Mouse (Mus musculus) stomach, embryonic 15.5 days (tissue): ENCODE measurements around the gene Ncaph2. TPM values are rescaled to one million over a fixed set of nuclear protein-coding genes. Genes with fewer than 3 reads are reported as not detected.

Source experiments
- ATAC-seq: fragments of 200-750 bp; cut with Nextera tagmentation; 2 replicates; pipeline ENCODE4 v1.8.0; 2017; ENCODE audit warnings: low read depth, moderate number of reproducible peaks, moderate TSS enrichment; ENCODE audit not compliant: insufficient read depth, low FRiP score
- H3K27ac ChIP-seq: fragments of 300-500 bp; sonication (generic); 2 replicates; pipeline ENCODE4 v1.5.1; 2015; ENCODE audit warnings: mild to moderate bottlenecking, inconsistent platforms
- H3K27me3 ChIP-seq: fragments of 300-500 bp; sonication (generic); replicated peaks from 2 replicates; pipeline ENCODE4 v1.6.1; 2015; ENCODE audit warnings: inconsistent platforms
- H3K36me3 ChIP-seq: fragments of 300-500 bp; sonication (generic); 2 replicates; pipeline ENCODE4 v1.6.1; 2015; ENCODE audit warnings: inconsistent platforms
- H3K4me1 ChIP-seq: fragments of 300-500 bp; sonication (generic); 2 replicates; pipeline ENCODE4 v1.6.1; 2015; ENCODE audit warnings: inconsistent platforms
- H3K4me2 ChIP-seq: fragments of 300-500 bp; sonication (generic); 2 replicates; pipeline ENCODE4 v1.6.1; 2015; ENCODE audit warnings: mild to moderate bottlenecking, inconsistent platforms
- H3K4me3 ChIP-seq: fragments of 300-500 bp; sonication (generic); replicated peaks from 2 replicates; pipeline ENCODE4 v1.5.1; 2015; ENCODE audit warnings: inconsistent platforms
- H3K9ac ChIP-seq: fragments of 300-500 bp; sonication (generic); 2 replicates; pipeline ENCODE4 v1.6.1; 2015; ENCODE audit warnings: inconsistent platforms
- H3K9me3 ChIP-seq: fragments of 300-500 bp; sonication (generic); 2 replicates; pipeline ENCODE4 v1.6.1; 2016; ENCODE audit warnings: inconsistent platforms
- WGBS: fragments of 180-500 bp; shearing (Covaris S2); methylation state at CpG from one replicate; pipeline ENCODE4 v1.1.7; 2015; 5-methylcytosine and 5-hydroxymethylcytosine counted together
- microRNA-seq: library from miRNA; unstranded; fragments of <30 nt; microRNA quantifications from one replicate; pipeline ENCODE4, GENCODE M21; 2016
- polyA plus RNA-seq: library from polyadenylated mRNA; unstranded; fragments of >200 nt; fragmentation: Nextera tagmentation; extraction: Ambion mirVana; gene quantifications from 2 replicates; pipeline ENCODE4 v1.2.1, GENCODE M21; 2015

The Ncaph2 gene
- polyA plus RNA-seq, 1 experiment from 2014 or later = 141 TPM

DNA sequence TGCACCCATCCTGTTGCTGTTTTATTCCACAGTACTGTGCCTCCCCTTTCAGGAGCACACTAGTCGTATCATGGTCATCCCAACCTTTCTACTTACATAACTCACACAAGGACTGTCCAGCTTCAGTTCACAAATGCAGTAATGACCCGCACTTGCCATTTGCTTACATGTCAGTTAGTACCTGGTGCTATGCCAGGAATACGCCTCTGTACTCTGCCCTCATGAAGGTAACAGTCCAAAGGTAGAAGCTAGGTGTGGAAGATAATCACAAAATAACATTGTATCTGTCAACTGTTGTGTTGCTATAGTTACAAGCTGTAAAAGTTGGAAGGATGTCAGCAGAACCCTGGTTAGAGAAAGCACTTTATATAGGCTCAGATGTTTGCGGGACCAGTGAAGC, 41.4 kb downstream of the Ncaph2 start:
- Histone ChIP-seq H3K9ac (no peak overlapping the region), H3K36me3 (no peaks in the 10 kb centered on the region), H3K27me3 (no peaks in the 10 kb centered on the region), H3K4me3 (no peak overlapping the region), H3K27ac (no peak overlapping the region), H3K4me2 (no peak overlapping the region), H3K4me1 (no peaks in the 10 kb centered on the region), H3K9me3 (no peaks in the 10 kb centered on the region)
- WGBS = 80% methylated on average over 4 of the region's 4 CpGs
- no peak for ATAC-seq

DNA sequence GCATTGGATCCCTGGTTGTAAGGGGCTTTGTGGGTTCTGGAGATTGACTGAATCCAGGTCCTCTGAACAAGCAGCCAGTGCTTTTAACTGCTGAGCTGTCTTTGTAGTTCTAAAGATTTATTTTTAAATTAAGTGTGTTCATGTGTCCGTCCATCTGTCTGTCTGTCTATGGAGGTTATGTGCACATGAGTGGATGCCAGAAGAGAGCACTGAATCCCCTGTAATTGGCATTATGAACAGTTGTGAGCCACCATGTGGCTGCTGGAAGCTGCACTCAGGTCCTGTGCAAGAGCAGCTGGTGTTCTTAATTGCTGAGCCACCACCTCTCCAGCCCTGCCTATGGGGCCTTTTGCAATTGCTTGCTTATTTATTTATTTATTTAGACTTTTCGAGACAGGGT, 42.6 kb downstream of the Ncaph2 start:
- Histone ChIP-seq H3K27ac (no peak overlapping the region), H3K4me2 (no peak overlapping the region), H3K9me3 (no peaks in the 10 kb centered on the region), H3K36me3 (no peaks in the 10 kb centered on the region), H3K9ac (no peak overlapping the region), H3K4me1 (no peaks in the 10 kb centered on the region), H3K27me3 (no peaks in the 10 kb centered on the region), H3K4me3 (no peak overlapping the region)
- WGBS = 82% methylated on average over 2 of the region's 2 CpGs
- no peak for ATAC-seq

DNA sequence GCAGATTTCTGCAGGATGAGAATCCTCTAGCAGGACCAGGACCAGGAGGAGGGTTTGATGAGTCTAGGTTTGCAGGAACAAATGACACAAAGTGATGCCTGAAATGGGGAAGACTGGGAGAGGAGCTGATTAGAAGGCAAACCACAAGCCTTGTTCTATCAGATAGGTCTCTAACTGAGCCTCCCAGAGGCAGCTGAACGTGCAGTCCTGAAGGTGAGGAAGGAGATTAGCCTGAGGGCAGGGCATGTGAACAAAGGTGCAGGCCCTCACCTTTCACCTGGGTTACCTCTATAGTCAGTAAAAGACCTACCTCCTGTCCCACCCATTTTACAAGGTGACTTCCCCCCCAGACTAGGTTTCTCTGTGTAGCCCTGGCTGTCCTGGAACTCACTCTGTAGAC, 44.2 kb downstream of the Ncaph2 start:
- ATAC-seq = no peak
- no peaks in the 10 kb centered on the region for H3K36me3 ChIP-seq
- no peaks in the 10 kb centered on the region for H3K27me3 ChIP-seq
- no peaks in the 10 kb centered on the region for H3K9me3 ChIP-seq
- H3K4me2 ChIP-seq = no peak overlapping the region
- WGBS = 43% methylated on average over 1 of the region's 1 CpGs
- H3K27ac ChIP-seq = no peak overlapping the region
- no peaks in the 10 kb centered on the region for H3K4me1 ChIP-seq
- H3K9ac ChIP-seq = no peak overlapping the region
- H3K4me3 ChIP-seq = no peak overlapping the region

DNA sequence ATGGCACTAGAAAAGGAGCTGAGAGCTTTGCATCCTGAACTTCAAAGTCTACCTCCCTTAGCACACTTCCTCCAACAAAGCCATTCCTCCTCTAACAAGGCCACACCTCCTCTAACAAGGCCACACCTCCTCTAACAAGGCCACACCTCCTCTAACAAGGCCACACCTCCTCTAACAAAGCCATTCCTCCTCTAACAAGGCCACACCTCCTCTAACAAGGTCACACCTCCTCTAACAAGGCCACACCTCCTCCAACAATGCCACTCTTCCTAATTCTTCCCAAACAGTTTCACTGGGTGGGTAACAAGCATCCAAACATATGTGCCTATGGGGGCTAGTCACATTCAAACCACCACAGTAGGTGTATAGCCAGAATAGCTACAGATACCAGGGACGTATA, 47.0 kb downstream of the Ncaph2 start:
- no peak overlapping the region for H3K27ac ChIP-seq
- H3K9me3 ChIP-seq = no peaks in the 10 kb centered on the region
- ATAC-seq = no peak
- H3K36me3 ChIP-seq = no peaks in the 10 kb centered on the region
- no peaks in the 10 kb centered on the region for H3K27me3 ChIP-seq
- no peak overlapping the region for H3K9ac ChIP-seq
- no peak overlapping the region for H3K4me2 ChIP-seq
- no peaks in the 10 kb centered on the region for H3K4me1 ChIP-seq
- no peak overlapping the region for H3K4me3 ChIP-seq
- 88% methylated on average over 1 of the region's 1 CpGs for WGBS

DNA sequence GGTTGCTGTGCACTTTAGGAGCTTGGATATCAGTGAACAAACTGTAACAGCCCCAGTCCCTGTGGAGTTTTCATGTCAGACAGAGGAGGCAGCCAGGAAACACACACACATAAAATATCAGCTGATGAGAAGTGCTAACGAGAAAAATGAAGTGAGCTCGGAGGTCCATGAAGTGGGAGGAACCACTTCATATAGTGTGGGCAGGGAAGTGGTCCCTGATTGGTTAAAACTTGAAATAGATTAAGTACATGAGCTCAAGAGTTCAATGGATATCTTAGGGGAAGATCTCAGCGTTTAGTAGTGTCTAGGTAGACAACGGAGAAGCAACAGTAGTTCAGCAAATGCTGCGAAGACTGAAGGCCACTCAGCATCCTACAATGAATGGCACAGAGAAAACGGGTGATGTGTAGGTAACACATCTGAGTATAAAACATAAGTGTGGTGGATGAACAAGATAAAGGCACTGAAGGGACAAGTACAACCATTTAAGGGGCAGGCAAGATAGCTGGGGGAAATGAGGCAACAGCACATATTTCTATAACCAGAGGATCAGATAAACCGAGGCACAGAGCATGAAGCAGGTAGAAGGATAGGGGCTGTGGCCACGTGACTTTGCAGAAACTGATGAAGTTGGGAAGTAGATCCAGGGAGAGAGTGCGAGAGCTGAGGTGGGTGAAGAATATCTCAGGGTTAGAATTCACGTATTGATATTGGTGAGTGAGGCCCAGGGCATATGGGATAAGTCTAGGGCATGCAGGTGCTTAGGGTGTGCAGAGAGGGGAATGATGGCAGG, 49.5 kb downstream of the Ncaph2 start:
- no peak overlapping the region for H3K4me3 ChIP-seq
- H3K9ac ChIP-seq = no peak overlapping the region
- H3K36me3 ChIP-seq = no peaks in the 10 kb centered on the region
- no peak overlapping the region for H3K27ac ChIP-seq
- no peaks in the 10 kb centered on the region for H3K9me3 ChIP-seq
- WGBS = 77% methylated on average over 10 of the region's 10 CpGs
- no peaks in the 10 kb centered on the region for H3K27me3 ChIP-seq
- H3K4me1 ChIP-seq = no peaks in the 10 kb centered on the region
- no peak for ATAC-seq
- no peak overlapping the region for H3K4me2 ChIP-seq

DNA sequence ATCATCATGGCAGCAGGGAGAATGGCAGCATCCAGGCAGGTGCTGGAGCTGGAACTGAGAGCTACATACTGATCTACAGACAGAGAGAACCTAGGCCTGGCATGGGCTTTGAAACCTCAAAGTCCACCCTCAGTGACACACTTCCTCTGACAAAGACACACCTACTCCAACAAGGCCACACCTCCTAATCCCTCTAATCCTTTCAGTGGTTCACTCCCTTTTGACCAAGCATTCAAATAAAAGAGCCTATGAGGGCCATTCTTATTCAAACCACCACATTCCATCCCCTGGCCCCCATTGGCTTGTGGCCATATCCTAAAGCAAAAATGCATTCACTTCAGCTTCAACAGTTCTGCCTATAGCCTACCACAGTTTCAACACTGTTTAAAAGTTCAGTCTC, 51.2 kb downstream of the Ncaph2 start:
- no peaks in the 10 kb centered on the region for H3K27me3 ChIP-seq
- no peaks in the 10 kb centered on the region for H3K9me3 ChIP-seq
- no peaks in the 10 kb centered on the region for H3K4me1 ChIP-seq
- H3K4me2 ChIP-seq = no peak overlapping the region
- H3K36me3 ChIP-seq = no peaks in the 10 kb centered on the region
- no peak for ATAC-seq
- H3K9ac ChIP-seq = no peak overlapping the region
- no peak overlapping the region for H3K4me3 ChIP-seq
- H3K27ac ChIP-seq = no peak overlapping the region

DNA sequence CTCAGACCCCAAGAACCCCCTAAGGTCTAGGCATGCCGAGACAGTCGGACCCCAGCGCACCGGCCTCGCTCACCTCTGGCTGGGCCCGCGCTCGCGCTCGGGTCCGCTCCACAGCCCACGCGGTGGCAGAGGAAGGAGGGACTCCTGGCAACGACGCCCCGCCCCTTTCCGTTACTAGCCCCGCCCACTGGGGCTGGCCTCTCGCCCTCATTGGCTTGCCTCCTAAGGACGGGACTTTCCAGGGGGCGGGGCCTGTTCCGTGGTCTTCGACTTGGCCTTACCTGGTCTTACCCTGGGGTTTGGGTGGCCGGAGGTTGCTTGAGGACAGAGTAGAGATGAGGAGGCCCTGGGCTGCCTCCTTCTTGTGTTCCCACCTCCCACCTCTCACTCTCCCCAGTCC, 54.6 kb downstream of the Ncaph2 start, which contains the start of gene Syce3:
TSS of gene Syce3 (minus strand) at position 386 of the 400 bp plus-strand sequence.
- Histone ChIP-seq H3K4me2 (no peak within 1 kb of the TSS), H3K4me3 (no peak within 1 kb of the TSS), H3K27ac (no peak within 1 kb of the TSS), H3K4me1 (no peaks in the 10 kb centered on the region), H3K36me3 (no peaks in the 10 kb centered on the region), H3K9ac (no peak within 1 kb of the TSS), H3K9me3 (no peaks in the 10 kb centered on the region), H3K27me3 (no peaks in the 10 kb centered on the region)
- 87% methylated on average over 22 of the region's 24 CpGs for WGBS
- ATAC-seq = no peak

DNA sequence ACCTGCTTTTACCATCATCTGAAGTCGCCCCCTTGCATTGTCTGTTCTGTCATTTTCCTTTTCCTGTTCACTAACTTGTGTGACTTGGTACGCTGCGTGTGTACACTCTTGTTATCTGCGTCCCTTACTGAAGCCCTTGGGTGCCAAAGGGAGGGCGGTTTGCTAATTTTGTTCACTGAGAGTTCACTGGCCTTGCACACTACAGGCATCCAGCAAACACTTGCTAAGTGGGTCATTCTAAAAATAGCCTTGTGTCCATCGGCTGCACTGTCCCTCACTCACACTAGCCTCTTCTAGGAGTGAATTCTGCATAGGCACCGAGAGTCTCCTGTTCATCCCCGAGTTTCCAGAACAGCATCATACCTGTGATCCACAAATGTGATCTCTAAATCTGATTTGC, 59.8 kb downstream of the Ncaph2 start:
- no peak for ATAC-seq
- Histone ChIP-seq H3K9me3 (no peaks in the 10 kb centered on the region), H3K36me3 (peaks cover under 1% of the 10 kb centered on the region; the same call in 1 of the 2 replicates), H3K4me3 (no peak overlapping the region), H3K9ac (no peak overlapping the region), H3K27me3 (no peaks in the 10 kb centered on the region), H3K27ac (no peak overlapping the region), H3K4me2 (no peak overlapping the region), H3K4me1 (no peaks in the 10 kb centered on the region)
- WGBS = 85% methylated on average over 8 of the region's 8 CpGs

DNA sequence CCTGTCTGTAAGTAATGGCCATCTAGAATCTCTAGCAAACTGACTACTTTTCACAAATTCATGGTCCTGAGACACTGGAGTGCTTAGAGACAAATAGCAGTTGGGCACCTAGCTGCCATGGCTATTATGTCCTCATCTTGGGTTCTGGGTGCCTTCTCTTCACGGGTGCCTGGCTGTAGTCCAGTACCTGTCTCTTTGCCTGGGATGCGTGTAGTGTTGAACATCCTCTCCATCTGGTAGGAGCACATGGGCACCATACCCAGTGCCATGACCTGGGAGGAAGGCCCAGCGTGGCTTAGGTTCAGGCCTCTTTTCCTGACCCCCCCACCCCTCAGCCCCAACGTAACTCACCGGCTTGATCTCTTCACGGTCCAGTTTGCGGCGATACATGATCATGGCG, 66.4 kb downstream of the Ncaph2 start:
- H3K9me3 ChIP-seq = no peaks in the 10 kb centered on the region
- no peaks in the 10 kb centered on the region for H3K4me1 ChIP-seq
- peaks cover 9% of the 10 kb centered on the region; the same call in 1 of the 2 replicates for H3K36me3 ChIP-seq
- no peak overlapping the region for H3K4me2 ChIP-seq
- ATAC-seq = no peak
- no peaks in the 10 kb centered on the region for H3K27me3 ChIP-seq
- no peak overlapping the region for H3K4me3 ChIP-seq
- no peak overlapping the region for H3K9ac ChIP-seq
- 93% methylated on average over 9 of the region's 9 CpGs for WGBS
- no peak overlapping the region for H3K27ac ChIP-seq

Small RNA genes lying within 50 kb of the gene (microRNA-seq; reads per million reads assigned to microRNA genes)
- 0.58 reads per million for gene Mir6959

Other genes with a start within 250 kb of the Ncaph2 start
- gene Tubgcp6, start 232.6 kb upstream of the Ncaph2 start, polyA plus RNA-seq = 12.0 and 12.9 TPM in 2 replicates
- 20.9 and 23.3 TPM in 2 replicates for gene Hdac10, start 227.0 kb upstream of the Ncaph2 start, polyA plus RNA-seq
- gene Mapk12, start 215.0 kb upstream of the Ncaph2 start, polyA plus RNA-seq = 3.8 and 4.7 TPM in 2 replicates
- gene Mapk11, start 206.1 kb upstream of the Ncaph2 start, polyA plus RNA-seq = 5.9 and 6.4 TPM in 2 replicates
- 128 and 129 TPM in 2 replicates for gene Plxnb2, start 174.9 kb upstream of the Ncaph2 start, polyA plus RNA-seq
- 12.5 and 14.9 TPM in 2 replicates for gene Dennd6b, start 159.2 kb upstream of the Ncaph2 start, polyA plus RNA-seq
- gene Ppp6r2, start 144.2 kb upstream of the Ncaph2 start, polyA plus RNA-seq = 25.4 and 28.5 TPM in 2 replicates
- 45.3 and 45.9 TPM in 2 replicates for gene Sbf1, start 40.4 kb upstream of the Ncaph2 start, polyA plus RNA-seq
- gene Adm2, start 33.0 kb upstream of the Ncaph2 start, polyA plus RNA-seq = 0.76 and 1.1 TPM in 2 replicates
- gene Miox, start 21.3 kb upstream of the Ncaph2 start, polyA plus RNA-seq = 0.53 and 0.71 TPM in 2 replicates
- 57.3 and 62.3 TPM in 2 replicates for gene Lmf2, start 60 bp upstream of the Ncaph2 start, polyA plus RNA-seq
- gene Sco2, start 18.1 kb downstream of the Ncaph2 start, polyA plus RNA-seq = 6.7 and 7.3 TPM in 2 replicates
- gene Tymp, start 21.3 kb downstream of the Ncaph2 start, polyA plus RNA-seq = 1.3 and 1.5 TPM in 2 replicates
- gene Odf3b, start 23.6 kb downstream of the Ncaph2 start, polyA plus RNA-seq = 0.48 and 0.84 TPM in 2 replicates
- not detected in 2 replicates for gene Klhdc7b, start 29.2 kb downstream of the Ncaph2 start, polyA plus RNA-seq
- gene Syce3, start 54.8 kb downstream of the Ncaph2 start, polyA plus RNA-seq = not detected in 2 replicates
- 0.63 and 0.66 TPM in 2 replicates for gene Cpt1b, start 70.1 kb downstream of the Ncaph2 start, polyA plus RNA-seq
- 3.6 and 4.2 TPM in 2 replicates for gene C730034F03Rik, start 73.9 kb downstream of the Ncaph2 start, polyA plus RNA-seq
- not detected in 2 replicates for gene Gm44502, start 74.0 kb downstream of the Ncaph2 start, polyA plus RNA-seq
- gene Chkb, start 74.2 kb downstream of the Ncaph2 start, polyA plus RNA-seq = 51.3 and 55.5 TPM in 2 replicates
- gene Mapk8ip2, start 98.2 kb downstream of the Ncaph2 start, polyA plus RNA-seq = 3.7 and 3.8 TPM in 2 replicates
- 18.8 TPM in 2 replicates for gene Arsa, start 121.7 kb downstream of the Ncaph2 start, polyA plus RNA-seq
- gene Shank3, start 143.9 kb downstream of the Ncaph2 start, polyA plus RNA-seq = 1.7 and 1.9 TPM in 2 replicates
- gene Acr, start 212.6 kb downstream of the Ncaph2 start, polyA plus RNA-seq = 0.14 and 0.23 TPM in 2 replicates
- gene Rabl2, start 236.2 kb downstream of the Ncaph2 start, polyA plus RNA-seq = 34.6 and 37.6 TPM in 2 replicates